Mouse (Mus musculus) neural tube, embryonic 14.5 days (tissue): ENCODE data around the gene Nek1. TPM values are rescaled to one million over a fixed set of nuclear protein-coding genes. Genes with fewer than 3 reads are reported as not detected.

Source experiments
- ATAC-seq: fragments of 200-750 bp; cut with Nextera tagmentation; 2 replicates; pipeline ENCODE4 v1.8.0; 2017; ENCODE audit warnings: low read depth, mild to moderate bottlenecking, moderate TSS enrichment, moderate library complexity
- H3K27ac ChIP-seq: fragments of 300-500 bp; sonication (generic); 2 replicates; pipeline ENCODE4 v1.5.1; 2014; ENCODE audit warnings: low read depth, mild to moderate bottlenecking, control low read depth, low read length, moderate library complexity, mixed read lengths
- H3K27me3 ChIP-seq: fragments of 300-500 bp; sonication (generic); 2 replicates; pipeline ENCODE4 v1.6.1; 2014; ENCODE audit warnings: low read length; ENCODE audit not compliant: control insufficient read depth, insufficient read depth
- H3K36me3 ChIP-seq: fragments of 300-500 bp; sonication (generic); 2 replicates; pipeline ENCODE4 v1.6.1; 2014; ENCODE audit warnings: low read length, mixed read lengths; ENCODE audit not compliant: control insufficient read depth, insufficient read depth
- H3K4me1 ChIP-seq: fragments of 300-500 bp; sonication (generic); 2 replicates; pipeline ENCODE4 v1.6.1; 2014; ENCODE audit warnings: low read length; ENCODE audit not compliant: control insufficient read depth, insufficient read depth
- H3K4me2 ChIP-seq: fragments of 300-500 bp; sonication (generic); 2 replicates; pipeline ENCODE4 v1.6.1; 2014; ENCODE audit warnings: mild to moderate bottlenecking, low read depth, low read length, control low read depth
- H3K4me3 ChIP-seq: fragments of 300-500 bp; sonication (generic); 2 replicates; pipeline ENCODE4 v1.5.1; 2014; ENCODE audit warnings: low read depth, low read length, control low read depth, mixed read lengths
- H3K9ac ChIP-seq: fragments of 300-500 bp; sonication (generic); replicated peaks from 2 replicates; pipeline ENCODE4 v1.6.1; 2014; ENCODE audit warnings: low read depth, mild to moderate bottlenecking, control low read depth, low read length, mixed read lengths
- H3K9me3 ChIP-seq: fragments of 300-500 bp; sonication (generic); 2 replicates; pipeline ENCODE4 v1.6.1; 2016; ENCODE audit warnings: low read length; ENCODE audit not compliant: control insufficient read depth
- WGBS: fragments of 180-500 bp; shearing (Covaris S2); extraction: QIAGEN DNeasy Blood & Tissue Kit; methylation state at CpG from one replicate; pipeline ENCODE4 v1.1.7; 2014; 5-methylcytosine and 5-hydroxymethylcytosine counted together
- polyA plus RNA-seq: library from polyadenylated mRNA; unstranded; fragments of >200 nt; fragmentation: Nextera tagmentation; extraction: Ambion mirVana; gene quantifications from 2 replicates; pipeline ENCODE4 v1.2.1, GENCODE M21; 2014

The Nek1 gene
- 33.0 and 42.9 TPM in 2 replicates for polyA plus RNA-seq

- WGBS: 1% methylated on average over 55 of the region's 57 CpGs
- Histone ChIP-seq H3K27me3 (no peaks in the 10 kb centered on the region), H3K9me3 (no peaks in the 10 kb centered on the region), H3K27ac (peak within 1 kb of the TSS; percentile 88), H3K9ac (peak within 1 kb of the TSS; percentile 74), H3K4me3 (peak within 1 kb of the TSS; percentile 88), H3K4me2 (peak within 1 kb of the TSS; percentile 62), H3K4me1 (peaks cover 7% of the 10 kb centered on the region), H3K36me3 (no peaks in the 10 kb centered on the region)
- peak; percentile 96 for ATAC-seq
Observed at GRCm38 (mm10) chr8:60992910-60993638, at the start of gene Nek1. TSS of gene Nek1 (plus strand) at chr8:60993195.

- no peak for ATAC-seq
- Histone ChIP-seq H3K9ac (no peak overlapping the region), H3K4me3 (no peak overlapping the region), H3K9me3 (no peaks in the 10 kb centered on the region), H3K36me3 (no peaks in the 10 kb centered on the region), H3K27me3 (no peaks in the 10 kb centered on the region), H3K4me2 (no peak overlapping the region), H3K4me1 (no peaks in the 10 kb centered on the region), H3K27ac (no peak overlapping the region)
Observed at GRCm38 (mm10) chr8:60947503-60947902, 45.5 kb upstream of the Nek1 start.

- Histone ChIP-seq H3K27me3 (no peaks in the 10 kb centered on the region), H3K4me3 (no peak overlapping the region), H3K9me3 (no peaks in the 10 kb centered on the region), H3K4me1 (no peaks in the 10 kb centered on the region), H3K36me3 (no peaks in the 10 kb centered on the region), H3K27ac (no peak overlapping the region), H3K9ac (no peak overlapping the region), H3K4me2 (no peak overlapping the region)
- WGBS: 75% methylated on average over 4 of the region's 4 CpGs
- no peak for ATAC-seq
Observed at GRCm38 (mm10) chr8:60949859-60950258, 43.1 kb upstream of the Nek1 start.

GRCm38 (mm10) chr8:60951271-60951670, 41.7 kb upstream of the Nek1 start:
- Histone ChIP-seq H3K27ac (no peak overlapping the region), H3K4me2 (no peak overlapping the region), H3K36me3 (no peaks in the 10 kb centered on the region), H3K9me3 (no peaks in the 10 kb centered on the region), H3K27me3 (no peaks in the 10 kb centered on the region), H3K4me1 (no peaks in the 10 kb centered on the region), H3K4me3 (no peak overlapping the region), H3K9ac (no peak overlapping the region)
- WGBS: 79% methylated on average over 4 of the region's 4 CpGs
- ATAC-seq: no peak

GRCm38 (mm10) chr8:60951757-60952156, 41.2 kb upstream of the Nek1 start:
- Histone ChIP-seq H3K27me3 (no peaks in the 10 kb centered on the region), H3K27ac (no peak overlapping the region), H3K9ac (no peak overlapping the region), H3K36me3 (no peaks in the 10 kb centered on the region), H3K4me2 (no peak overlapping the region), H3K4me3 (no peak overlapping the region), H3K9me3 (no peaks in the 10 kb centered on the region), H3K4me1 (no peaks in the 10 kb centered on the region)
- ATAC-seq: no peak
- WGBS: 100% methylated on average over 1 of the region's 1 CpGs

GRCm38 (mm10) chr8:60952803-60953202, 40.2 kb upstream of the Nek1 start:
- 72% methylated on average over 5 of the region's 5 CpGs for whole genome bisulfite sequencing
- no peaks in the 10 kb centered on the region for H3K4me1 ChIP-seq
- no peaks in the 10 kb centered on the region for H3K27me3 ChIP-seq
- ATAC-seq: no peak
- peak overlapping the region; percentile 19; the same call in 1 of the 2 replicates for H3K4me2 ChIP-seq
- no peak overlapping the region for H3K27ac ChIP-seq
- no peak overlapping the region for H3K9ac ChIP-seq
- H3K9me3 ChIP-seq: no peaks in the 10 kb centered on the region
- no peak overlapping the region for H3K4me3 ChIP-seq
- H3K36me3 ChIP-seq: no peaks in the 10 kb centered on the region

GRCm38 (mm10) chr8:60954281-60955014, 38.5 kb upstream of the Nek1 start:
- WGBS: 1% methylated on average over 15 of the region's 15 CpGs
- peak overlapping the region; percentile 60 for H3K9ac ChIP-seq
- H3K27ac ChIP-seq: peak overlapping the region; percentile 87
- peak overlapping the region; percentile 35 for H3K4me3 ChIP-seq
- ATAC-seq: peak; percentile 97
- no peaks in the 10 kb centered on the region for H3K27me3 ChIP-seq
- H3K36me3 ChIP-seq: no peaks in the 10 kb centered on the region
- H3K4me2 ChIP-seq: peak overlapping the region; percentile 63
- H3K9me3 ChIP-seq: no peaks in the 10 kb centered on the region
- no peaks in the 10 kb centered on the region for H3K4me1 ChIP-seq

GRCm38 (mm10) chr8:60956847-60957246, 36.1 kb upstream of the Nek1 start:
- Histone ChIP-seq H3K36me3 (no peaks in the 10 kb centered on the region), H3K4me3 (no peak overlapping the region), H3K27ac (no peak overlapping the region), H3K9ac (no peak overlapping the region), H3K4me1 (no peaks in the 10 kb centered on the region), H3K27me3 (no peaks in the 10 kb centered on the region), H3K9me3 (no peaks in the 10 kb centered on the region), H3K4me2 (no peak overlapping the region)
- no peak for ATAC-seq
- 94% methylated on average over 7 of the region's 7 CpGs for WGBS

GRCm38 (mm10) chr8:60962763-60963162, 30.2 kb upstream of the Nek1 start:
- Histone ChIP-seq H3K27ac (no peak overlapping the region), H3K9ac (no peak overlapping the region), H3K4me3 (no peak overlapping the region), H3K36me3 (no peaks in the 10 kb centered on the region), H3K9me3 (no peaks in the 10 kb centered on the region), H3K4me2 (no peak overlapping the region), H3K27me3 (no peaks in the 10 kb centered on the region), H3K4me1 (no peaks in the 10 kb centered on the region)
- WGBS: 87% methylated on average over 3 of the region's 3 CpGs
- no peak for ATAC-seq
